Mouse (Mus musculus) telencephalon, adult 2 months (tissue): ENCODE data around the gene Cir1.

Experiments
- DNase-seq: peaks from one replicate; pipeline ENCODE4 v3.0.0-alpha.2; 2011; ENCODE audit warnings: low read depth, low spot score

The Cir1 gene

DNA sequence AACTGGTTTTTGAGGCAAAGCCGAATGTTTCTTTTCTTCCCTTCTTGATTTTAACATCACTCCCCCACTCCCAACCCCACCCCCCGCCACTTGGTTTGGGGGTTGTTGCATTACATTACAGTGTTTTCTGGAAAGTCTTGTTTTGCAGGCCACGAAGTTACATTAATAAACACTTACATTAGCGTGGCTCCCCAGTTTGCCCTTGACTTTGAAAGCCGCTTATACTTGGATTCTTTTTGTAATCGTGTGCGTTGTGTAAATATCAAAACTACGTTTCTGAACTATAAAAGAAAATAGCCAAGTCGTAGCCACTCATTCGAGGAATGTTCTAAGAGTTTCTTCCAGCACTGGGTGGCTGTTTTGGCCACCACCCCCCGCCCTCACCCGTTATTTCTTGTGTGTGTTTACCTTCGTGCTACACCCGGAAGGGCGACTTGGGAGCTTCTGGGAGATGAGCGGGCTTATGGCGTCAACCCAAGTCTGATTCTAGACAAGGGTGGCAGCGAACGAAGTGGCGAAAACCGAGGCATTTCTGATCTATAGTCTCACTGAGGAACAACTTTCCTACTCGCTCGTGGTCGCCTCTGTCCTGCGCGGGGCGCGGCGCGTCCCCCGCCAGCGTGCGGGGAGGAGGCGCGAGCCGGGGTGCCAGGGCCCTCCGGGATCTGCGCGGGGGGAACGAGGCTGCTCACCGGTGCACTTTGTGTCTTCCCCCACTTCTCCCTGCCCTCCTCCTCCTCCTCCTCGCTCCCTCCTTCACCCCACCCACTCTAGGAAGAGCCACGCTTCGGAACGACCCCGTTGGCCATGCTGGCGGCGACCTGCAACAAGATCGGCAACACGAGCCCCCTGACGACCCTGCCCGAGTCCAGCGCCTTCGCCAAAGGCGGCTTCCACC is 39.9 kb downstream of the Cir1 start:
- DNase-seq: no peak

DNA sequence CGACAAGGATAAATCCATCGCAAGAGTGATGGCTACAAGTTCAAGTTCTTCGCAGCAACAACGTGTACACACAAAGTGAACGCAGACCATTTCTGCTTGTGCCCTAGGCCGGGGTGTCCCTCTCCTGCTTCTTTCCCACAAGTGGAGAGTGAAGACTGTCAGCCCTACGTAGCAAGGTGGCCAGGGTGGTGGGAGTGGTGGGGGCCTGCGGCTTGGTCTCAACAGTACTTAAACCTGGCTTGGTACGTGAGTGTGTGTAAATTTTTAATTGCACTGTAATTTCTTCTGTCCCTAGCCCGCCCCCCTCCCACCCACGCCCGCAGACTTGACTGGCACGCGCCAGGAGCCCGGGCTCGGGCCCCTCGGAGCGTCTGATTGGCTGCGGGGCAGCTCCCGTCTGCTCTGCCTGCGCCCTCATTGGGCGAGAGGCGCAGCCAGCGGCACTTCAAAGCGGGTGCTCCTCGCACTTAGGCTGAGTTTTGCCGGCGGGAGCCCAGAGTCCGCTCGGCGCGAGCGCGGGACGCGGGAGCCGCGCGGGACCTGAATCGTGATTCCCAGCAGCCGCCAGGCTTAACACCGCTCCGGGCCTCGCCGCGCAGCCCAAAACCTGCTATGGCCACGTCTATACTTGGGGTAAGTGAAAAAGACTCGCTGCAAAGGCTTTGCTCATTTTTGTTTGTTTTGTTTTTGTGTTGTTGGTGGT is 40.9 kb downstream of the Cir1 start, which contains the start of gene Sp9:
TSS of gene Sp9 (plus strand) at position 467 of the 703 bp plus-strand sequence.
- no peak for DNase-seq

DNA sequence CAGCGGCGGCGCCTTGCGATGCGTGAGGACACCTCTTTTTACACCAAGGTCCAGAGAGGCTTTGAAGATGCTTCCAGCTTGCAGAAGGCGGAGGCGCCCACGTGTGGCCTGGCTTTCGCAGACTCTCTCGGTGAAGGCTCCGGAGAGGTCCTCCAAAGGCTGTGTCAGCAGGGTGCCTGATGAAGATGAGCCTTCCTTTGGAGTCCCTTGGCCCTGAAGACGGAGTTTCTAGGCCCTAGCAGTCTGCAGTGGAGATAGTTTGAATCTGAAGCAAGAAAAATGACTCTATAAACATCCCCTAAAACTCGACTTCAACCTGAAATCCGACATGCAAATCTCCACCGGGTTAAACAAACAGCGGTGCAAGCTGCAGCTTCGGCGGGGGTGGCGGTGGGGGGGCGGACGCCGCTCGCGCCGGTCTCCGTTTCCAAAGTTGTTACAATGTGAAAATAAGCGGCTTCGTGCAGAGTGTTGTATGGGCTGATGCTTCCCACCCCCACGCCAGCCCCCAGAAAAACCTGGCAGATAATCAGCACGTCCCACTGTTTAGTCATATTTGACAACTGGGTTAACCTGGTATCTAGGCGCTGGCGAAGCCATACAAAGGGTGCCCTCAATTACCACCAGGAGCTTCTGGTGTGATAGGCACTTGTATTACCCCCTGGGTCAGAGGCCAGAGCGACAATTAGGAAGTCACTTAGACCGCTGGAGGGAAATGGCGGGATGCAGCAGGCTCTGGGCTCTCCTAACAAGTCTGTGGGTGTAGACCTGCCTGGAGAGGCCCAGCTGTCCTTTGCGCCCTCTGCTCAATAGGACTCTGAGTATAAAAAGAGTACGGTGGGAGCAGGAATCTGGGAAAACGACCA is 41.7 kb downstream of the Cir1 start:
- no peak for DNase-seq

DNA sequence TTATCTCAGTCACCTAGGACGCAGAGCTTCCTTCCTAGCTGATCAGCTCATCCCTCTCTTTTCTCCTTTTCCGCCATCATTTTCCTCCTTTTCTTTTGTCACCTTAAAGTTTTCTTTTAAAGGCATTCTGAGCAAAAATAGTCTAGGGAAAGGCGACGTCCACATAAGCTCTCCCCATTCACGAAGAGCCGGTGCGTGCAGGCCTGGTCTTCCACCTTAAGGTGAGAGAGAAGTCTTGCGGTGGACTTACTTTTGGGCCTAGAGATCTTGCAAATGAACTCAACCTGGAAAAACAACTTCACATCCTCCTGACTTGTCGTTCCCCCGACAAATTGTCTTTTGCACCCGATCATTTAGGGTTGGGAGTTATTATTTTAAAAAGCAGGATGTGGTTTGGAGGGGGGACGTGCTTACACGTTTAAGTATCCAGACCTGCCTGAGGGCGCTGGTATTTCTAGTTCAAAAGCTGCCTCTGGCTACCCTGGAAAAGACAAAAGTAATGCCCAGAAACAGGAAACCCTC is 42.4 kb downstream of the Cir1 start:
- DNase-seq: no peak

DNA sequence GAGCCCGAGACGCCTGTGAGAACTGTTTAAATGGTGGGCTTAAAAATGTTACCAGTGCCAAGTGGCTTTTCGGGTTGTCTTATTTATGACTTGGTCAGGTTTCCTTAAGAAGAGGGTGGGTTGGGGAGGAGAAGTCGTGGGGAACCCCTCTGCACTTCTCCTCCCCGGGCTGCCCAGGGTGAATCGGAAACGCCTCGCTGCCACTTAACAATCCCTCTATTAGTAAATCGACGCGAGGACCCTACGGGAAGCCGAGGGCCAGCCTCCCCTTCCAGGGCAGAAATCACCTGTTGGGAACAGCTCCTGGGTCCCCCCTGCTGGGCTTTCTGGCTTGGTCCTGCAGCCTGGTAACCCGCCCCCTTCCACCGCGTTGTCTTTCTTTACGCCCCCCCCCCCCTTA is 42.8 kb downstream of the Cir1 start:
- no peak for DNase-seq

DNA sequence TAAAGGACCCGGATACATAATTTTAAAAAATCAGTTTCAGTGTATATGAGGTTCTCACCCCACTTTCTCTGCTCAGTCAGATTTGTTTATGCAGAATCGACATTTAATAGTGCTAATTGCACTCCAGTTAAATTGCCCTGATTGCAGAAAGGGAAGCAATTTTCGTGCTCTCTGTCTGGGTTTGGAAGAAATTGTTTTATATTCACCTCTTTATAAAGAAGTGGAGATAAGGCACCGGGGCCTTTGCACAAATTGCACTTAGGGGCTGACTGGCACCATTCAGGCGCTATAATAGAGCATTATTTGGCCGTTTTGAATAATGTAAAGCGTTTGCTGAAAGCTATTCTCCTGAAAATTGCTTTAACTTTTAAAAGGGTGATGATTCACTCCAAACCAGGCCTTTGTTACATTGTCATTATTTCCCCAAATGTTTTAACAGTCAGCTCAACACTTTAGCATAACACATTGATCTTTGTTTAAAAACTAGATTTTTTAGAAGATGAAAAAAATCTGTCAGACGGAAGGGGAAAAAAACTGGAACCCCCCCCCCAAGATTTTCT is 43.6 kb downstream of the Cir1 start:
- DNase-seq: no peak

DNA sequence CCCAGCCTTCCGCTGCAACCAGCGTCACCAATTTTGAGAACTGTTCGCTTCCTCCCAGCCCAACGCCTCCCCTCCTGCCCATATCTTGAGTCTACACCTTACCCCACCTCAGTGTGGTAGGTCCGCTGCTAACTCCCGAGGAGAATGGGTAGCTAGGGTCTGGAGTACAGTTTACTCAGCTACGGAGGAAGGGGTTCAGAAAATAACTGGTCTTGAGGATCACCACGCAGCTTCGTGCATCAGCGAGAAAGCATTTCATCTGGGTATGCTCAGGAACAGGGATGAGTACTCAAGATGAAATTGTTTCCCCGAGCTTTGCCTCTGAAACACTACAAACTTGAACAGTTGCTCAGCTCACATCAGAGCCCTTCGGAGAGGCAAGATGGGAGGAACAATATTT is 44.2 kb downstream of the Cir1 start:
- no peak for DNase-seq

DNA sequence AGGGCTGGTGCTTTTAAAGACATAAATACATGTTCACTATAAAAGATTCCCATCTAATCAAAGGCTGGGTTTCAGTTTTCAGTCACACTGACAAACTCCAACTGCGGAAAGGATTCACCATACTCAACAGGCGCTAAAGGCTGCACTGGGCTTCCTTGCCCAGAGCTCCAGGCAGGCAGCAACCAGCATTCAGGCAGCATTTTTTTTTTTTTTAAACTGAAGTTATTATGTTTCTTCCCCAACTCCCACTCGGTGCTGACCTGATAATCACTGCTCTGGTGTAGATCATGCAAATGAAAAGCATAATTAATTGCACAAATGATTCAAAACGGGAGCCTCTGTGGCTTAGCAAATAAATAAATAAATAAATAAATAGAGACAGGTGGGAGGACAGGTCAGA is 44.7 kb downstream of the Cir1 start:
- DNase-seq: no peak

DNA sequence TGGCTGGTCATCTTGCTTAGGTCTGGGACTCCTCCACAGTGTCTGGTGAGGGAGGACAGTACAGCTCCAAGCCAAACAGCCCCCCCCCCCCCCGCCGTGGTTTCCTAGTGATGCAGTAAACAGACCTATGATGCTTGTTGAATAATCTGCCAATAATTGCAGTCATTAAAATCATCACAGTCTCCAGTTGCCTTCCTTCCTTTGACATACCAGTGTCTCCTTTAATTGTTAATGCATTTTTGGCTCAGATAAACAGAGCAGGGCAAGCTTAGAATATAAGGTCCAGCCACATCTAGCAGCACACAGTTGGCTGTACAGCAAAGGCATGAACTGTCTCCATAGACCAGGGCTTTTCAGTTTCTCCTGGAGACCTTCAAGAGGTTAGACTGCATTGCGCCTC is 45.3 kb downstream of the Cir1 start:
- no peak for DNase-seq

DNA sequence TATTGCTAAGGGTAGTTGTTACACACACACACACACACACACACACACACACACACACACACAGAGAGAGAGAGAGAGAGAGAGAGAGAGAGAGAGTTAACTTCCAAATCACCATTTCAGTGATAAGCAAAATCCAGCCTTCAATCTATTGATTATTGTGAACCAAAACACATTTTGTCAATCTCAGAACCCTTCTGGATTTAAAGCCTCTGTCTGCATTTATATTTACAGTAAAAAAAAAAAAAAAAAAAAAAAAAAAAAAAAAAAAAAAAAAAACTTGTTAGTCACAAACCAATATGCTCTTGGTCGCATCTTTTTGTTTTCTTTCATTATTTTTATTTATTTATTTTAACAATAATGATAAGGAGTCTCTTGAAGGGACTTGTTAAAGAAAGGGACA is 45.9 kb downstream of the Cir1 start:
- no peak for DNase-seq

DNA sequence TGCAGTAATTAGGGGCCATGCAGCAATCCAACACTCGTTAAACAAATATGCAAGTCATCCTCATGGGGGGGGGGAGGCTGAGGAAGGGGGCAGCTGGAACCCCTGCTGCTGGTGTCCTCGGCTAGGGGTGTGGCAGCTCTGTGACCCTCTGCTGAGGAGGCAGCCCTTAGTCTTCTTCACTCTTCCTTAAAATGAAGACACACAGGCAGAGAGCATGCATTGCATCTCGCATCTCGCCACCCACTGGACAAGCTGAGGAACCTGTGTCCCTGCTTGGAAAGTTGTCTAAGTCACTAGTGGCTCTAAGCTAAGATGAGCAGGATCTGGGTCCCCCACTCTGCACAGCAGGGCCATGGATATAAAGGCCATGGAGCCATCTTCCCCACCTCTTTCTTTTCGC is 46.5 kb downstream of the Cir1 start:
- DNase-seq: no peak

DNA sequence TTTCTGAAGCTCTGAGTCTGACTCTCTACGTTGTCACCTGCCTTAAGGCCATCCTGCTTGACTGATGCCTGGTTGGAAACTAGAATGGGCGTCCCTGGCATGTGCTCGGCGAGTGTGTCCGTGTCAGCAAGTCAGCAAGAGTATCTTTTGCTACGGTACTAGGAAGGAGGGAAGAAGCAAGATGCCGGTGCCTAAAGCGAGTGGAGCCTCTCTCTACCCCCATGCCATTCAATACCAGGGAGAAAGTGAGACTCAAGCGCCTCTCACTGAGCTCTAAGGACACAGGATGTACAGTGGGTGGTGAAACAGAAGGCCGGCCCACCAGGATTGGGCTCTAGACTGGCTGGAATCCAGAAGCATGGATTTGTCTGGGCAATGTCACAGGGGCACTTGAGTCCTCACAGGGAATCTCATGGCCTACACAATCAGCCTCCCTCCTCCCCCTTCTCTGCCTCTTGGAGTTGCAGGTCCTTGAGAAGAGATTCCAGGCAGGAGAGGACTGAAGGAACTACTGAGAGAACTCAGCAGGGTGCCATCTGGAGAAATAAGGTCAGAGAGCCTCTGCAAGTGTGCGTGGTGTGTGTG is 47.8 kb downstream of the Cir1 start:
- DNase-seq: no peak

DNA sequence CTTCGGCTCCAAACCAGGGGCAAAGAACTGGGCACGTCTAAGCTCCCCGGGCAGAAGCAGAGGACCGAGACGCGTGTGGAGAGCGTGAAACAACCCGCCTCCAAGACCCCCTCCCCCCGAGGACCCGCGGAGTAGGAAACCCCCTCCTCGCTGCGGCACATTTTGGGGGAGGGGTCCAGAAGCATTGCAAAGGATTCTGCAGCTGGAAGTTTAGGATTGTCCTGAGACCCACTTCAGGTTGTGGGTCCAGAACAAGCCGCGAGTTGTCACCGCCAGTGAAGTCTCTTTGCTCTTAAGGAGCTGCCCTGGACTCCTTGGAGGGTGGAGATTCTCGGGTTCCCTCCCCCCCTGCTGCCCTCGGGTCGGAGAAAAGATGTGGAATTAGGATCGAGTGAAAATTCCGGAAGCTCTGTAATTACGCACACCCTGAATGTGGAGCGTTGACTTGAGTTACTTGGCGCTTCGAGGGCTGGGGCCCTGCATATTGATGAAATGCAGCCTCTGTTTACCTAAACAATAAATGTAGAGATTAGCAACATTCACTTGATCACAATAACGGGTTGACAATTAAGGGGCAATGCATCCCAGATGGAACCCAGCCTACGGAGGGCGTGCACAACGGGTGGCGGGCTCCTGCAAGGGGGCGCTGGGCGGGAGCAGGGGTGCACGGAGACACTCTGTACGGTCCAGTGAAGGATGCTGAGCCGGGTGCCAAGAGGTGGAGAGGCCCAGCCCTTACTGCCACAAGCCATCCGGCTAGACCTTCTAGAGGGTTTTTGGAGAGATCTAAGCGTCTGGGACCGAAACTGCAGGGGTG is 48.5 kb downstream of the Cir1 start:
- DNase-seq: no peak

DNA sequence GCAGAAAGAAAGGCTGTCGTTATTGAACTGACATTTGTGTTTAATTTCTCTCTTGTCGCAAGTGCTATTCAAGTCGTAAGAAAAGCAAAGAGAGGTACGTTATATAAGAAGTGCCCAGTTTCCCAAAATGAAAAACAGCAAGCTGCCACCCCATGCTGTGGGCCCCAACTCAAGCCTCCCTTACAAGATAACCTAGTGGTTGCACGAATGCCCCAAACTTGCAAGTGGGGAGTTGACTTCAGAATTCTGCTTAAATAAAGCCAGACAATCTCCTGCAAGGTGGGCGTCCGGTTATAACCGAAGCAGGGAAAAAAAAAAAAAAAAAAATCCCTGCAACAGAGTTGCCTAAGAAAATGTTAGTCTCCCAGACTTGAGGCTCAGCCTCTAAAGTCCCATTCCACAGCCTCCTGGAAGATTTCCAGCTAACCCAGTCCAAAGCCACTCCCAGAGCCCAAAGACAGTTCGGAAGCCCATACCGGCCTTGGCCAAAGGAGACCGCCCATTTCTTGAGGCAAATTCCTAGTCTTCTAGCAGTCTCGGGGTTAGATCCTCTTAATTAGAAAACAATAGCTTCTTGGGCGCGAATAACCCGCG is 49.2 kb downstream of the Cir1 start:
- no peak for DNase-seq

DNA sequence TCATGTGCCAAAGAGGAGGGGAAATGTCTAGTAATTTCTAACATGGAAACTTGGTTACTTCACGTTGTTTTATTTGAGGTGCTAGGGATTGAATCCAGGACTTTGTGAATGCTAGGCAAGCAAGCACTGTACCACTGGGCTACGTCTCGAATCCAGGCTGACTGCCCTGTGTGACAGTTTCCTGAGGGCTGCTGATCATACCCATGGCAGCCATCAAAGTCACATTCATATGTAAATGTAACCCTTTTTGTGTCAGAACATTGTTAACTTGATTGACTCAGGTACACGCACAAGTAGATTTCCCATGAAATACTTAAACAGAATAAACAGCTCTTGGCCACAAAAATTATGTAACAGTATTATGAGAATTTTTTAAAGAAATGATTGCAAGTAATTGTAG is 63.8 kb downstream of the Cir1 start:
- DNase-seq: no peak

DNA sequence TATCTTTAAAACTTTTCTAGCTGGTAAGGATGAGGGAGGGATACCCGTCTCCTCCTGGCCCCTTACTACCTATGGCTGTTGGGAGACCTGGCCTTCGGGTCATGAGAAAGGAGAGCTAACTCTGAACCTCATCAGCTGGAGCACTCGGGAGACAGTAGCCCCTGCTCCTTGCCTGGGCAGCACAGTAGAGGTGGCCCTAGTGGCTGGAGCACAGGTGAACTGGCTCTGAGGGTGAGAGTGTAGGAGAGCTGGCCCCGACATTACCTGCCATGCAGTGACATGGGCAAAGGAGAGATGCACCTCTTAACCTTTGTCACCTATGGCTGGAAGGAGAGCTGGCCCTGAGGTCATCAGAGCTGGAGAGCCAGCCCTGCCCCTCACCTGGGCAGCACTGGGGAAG is 71.2 kb downstream of the Cir1 start:
- no peak for DNase-seq
